Mouse (Mus musculus): ENCODE results near the gene Qsox1.

Gene Qsox1

DNA sequence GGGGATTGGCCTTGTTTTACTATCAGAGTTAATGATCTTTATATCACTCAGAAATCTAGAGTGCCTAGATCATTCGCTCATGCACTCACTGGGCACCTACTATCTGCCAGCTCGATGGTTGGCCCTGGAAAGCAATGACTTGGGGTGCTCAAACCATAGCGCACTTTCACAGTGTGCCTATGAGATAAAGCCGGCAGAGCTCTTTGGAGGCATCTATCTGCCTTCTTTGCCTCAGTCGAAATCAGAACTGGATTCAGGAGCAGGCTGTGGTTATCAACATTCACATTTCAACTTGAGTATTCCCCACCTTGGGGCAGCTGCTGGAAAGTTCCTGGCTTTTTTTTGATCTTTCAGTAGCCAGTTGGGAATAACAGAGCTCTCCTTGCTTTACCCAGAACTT lies 64.8 kb downstream of the Qsox1 start:
- no peak for DNase-seq (ENCODE audit: low read depth, low spot score)

GRCm38 (mm10) chr1:155747011-155747410 lies 65.7 kb downstream of the Qsox1 start:
- DNase-seq (ENCODE audit: low read depth, low spot score), result no peak

DNA sequence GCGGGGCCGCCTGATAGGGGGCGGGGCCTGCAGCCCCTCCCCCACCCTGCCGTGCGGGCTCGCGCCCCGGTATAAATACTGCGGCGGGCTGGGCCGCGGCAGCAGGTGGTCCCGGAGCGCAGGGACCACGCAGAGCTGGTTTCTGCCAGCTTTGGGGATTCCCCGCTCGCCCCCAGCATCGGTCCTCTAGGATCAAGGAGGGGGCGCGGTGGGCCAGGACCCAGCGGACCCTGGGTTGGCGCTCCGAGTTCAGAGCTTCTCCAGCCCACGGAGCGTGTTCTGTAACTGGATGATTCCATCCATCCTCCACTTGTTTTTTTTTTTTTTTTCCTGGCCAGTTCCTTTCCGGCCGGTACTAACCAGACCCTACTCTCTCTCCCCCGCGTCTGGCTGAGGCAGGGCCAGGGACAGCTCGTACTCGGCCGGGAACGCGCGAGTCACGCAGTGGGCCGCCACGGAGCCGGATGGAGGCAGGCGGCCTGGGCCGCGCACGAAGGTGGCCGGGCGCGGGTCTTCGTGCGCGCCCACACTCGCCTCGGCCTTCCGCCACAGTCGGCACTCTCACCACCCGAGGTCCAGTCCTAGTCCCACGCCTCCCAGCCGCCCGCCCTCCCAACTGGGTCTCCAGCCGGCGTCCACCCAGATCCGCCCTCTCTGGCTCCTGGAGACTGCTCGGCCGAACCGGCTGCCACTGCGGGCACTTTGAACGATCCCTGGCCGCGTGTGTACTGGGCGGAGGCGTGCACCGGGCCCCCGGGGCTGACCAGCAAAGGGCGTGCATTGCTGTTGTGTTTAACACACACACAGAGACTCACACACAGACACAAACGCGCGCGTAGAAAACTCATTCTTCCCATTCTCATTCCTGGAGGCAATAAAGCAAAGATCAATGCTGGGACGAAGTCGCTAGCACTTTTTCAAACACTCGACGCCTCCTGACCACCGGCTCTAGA lies 70.0 kb downstream of the Qsox1 start:
- DNase-seq (ENCODE audit: low read depth, low spot score), result no peak

- no peak for DNase-seq (ENCODE audit: low read depth, low spot score)
Measured at GRCm38 (mm10) chr1:155741988-155742387, 70.7 kb downstream of the Qsox1 start.

DNA sequence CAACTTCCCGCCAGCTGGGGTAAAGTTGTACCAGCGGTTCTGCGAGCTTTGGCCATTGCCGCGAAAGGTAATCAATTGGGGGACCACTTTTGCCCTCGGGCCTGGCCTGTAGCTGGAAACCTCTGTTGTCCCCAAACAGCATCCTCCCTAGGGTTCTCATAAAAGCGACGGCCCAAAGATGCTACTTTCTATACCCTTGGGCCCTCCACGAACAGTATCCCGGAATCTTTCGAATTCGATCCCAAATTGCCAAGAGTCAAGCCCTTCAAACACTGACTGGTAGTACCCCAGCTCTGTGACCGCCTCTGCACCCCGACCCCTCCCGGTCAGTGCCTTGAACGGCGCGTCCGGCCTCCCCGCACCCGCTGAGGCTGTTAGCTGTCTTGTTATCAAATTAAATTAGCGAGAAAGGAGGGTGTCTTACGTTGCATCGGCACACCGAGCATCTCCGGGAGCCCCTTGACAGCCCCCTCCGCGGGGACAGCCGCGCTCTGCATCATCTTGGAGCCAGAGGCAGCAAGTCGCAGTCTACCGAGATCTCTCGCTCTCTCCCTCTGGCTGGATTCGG lies 71.2 kb downstream of the Qsox1 start:
- no peak for DNase-seq (ENCODE audit: low read depth, low spot score)

- peak; percentile 20 for DNase-seq (ENCODE audit: low read depth, low spot score)
Measured at GRCm38 (mm10) chr1:155740622-155741377, 71.9 kb downstream of the Qsox1 start.

- no peak for DNase-seq (ENCODE audit: low read depth, low spot score)
Measured at GRCm38 (mm10) chr1:155737809-155738383, 74.8 kb downstream of the Qsox1 start.

DNA sequence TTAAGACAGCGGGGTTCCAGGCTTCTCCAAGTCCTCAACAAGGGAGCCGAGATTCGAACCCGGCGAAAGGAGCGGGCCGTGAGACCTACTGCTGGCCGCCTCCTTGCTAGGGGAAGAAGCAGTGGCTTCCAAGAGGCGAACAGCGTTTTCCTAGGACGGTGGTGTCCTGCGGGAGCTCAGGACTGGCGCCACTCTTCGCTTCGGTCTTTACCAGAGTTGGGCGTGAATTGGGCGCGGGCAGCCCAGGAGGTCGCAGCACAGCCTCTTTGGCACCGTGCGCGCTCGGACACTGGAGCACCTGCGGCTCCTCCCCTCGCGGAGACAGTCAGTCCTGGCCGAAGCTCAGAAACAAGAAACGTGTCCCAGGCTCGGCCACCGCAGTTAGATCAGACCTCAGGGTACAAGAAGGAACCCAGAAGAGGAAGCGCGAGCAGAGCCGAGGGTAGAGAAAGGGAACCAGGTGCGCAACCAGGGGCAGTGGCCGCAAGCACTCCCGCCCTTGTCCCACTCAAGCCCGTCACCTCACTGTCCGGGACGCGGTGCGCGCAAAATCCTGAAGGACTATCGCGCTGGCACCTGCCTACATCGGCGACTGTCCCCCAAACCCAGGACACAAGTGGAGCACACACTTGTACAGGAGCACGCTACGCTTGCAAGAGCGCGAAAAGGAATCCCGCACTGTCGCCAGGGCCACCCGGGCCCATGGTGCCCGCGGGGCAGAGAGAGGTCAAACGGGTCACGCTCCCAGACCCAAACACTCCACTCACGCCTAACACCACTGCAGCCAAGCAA lies 75.5 kb downstream of the Qsox1 start:
- no peak for DNase-seq (ENCODE audit: low read depth, low spot score)

DNA sequence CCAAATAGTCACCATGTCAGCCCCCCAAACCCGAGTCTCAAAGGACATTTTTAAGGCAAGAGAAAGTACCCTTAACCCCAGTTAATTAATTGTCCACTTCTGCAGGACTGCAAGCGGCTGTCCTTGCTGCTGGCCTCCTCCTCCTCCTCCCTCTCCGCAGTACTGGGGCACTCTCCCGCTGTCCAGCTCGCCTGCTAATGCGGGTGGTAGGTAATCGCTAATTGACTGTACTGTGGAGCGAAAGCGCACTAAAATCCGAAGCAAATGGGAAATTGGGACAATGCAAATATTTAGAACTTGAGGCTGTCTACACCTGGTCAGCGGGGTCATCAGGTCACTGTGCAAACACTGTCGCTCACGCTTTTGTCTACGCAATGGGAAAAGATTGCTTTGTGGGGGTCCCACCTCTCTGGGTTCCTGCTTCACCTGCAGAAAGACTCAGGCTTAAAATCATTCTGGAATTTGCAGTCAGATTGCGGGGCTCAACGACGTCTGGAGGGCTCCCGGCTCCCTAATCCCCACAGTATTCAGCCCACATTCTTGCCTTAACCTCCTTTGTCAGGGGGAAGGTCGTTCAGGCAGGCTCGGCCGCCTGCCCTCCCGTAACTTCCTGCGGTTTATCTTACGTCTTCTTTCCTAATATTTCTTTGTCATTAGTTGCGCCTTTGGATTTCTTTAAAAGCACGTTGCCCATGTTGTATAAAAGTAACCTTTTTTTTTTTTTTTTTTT lies 76.4 kb downstream of the Qsox1 start:
- DNase-seq (ENCODE audit: low read depth, low spot score), result no peak

- no peak for DNase-seq (ENCODE audit: low read depth, low spot score)
Measured at GRCm38 (mm10) chr1:155731156-155731555, 81.5 kb downstream of the Qsox1 start.

- no peak for DNase-seq (ENCODE audit: low read depth, low spot score)
Measured at GRCm38 (mm10) chr1:155729113-155729795, 83.4 kb downstream of the Qsox1 start.

GRCm38 (mm10) chr1:155727830-155728229 lies 84.9 kb downstream of the Qsox1 start:
- DNase-seq (ENCODE audit: low read depth, low spot score), result no peak
